Mouse (Mus musculus) limb, embryonic 12.5 days (tissue): ENCODE results near the gene Bud13. TPM values are rescaled to one million over a fixed set of nuclear protein-coding genes. Genes with fewer than 3 reads are reported as not detected.
A peak's percentile ranks its signal among the peaks of the same experiment; 100 is the strongest.

Source experiments
- ATAC-seq: fragments of 200-750 bp; cut with Nextera tagmentation; 2 replicates; pipeline ENCODE4 v1.8.0; 2017; ENCODE audit warnings: low read depth, moderate TSS enrichment; ENCODE audit not compliant: insufficient number of reproducible peaks, insufficient read depth, low FRiP score, low TSS enrichment
- H3K27ac ChIP-seq: fragments of 300-500 bp; sonication (generic); 2 replicates; pipeline ENCODE4 v1.5.1; 2016; ENCODE audit warnings: mild to moderate bottlenecking, moderate library complexity
- H3K27me3 ChIP-seq: fragments of 300-500 bp; sonication (generic); 2 replicates; pipeline ENCODE4 v1.6.1; 2016; ENCODE audit warnings: mild to moderate bottlenecking, moderate library complexity
- H3K36me3 ChIP-seq: fragments of 300-500 bp; sonication (generic); 2 replicates; pipeline ENCODE4 v1.6.1; 2016; ENCODE audit warnings: mild to moderate bottlenecking, moderate library complexity
- H3K4me1 ChIP-seq: fragments of 300-500 bp; sonication (generic); replicated peaks from 2 replicates; pipeline ENCODE4 v1.6.1; 2016
- H3K4me2 ChIP-seq: fragments of 300-500 bp; sonication (generic); 2 replicates; pipeline ENCODE4 v1.6.1; 2016; ENCODE audit warnings: mild to moderate bottlenecking, moderate library complexity
- H3K4me3 ChIP-seq: fragments of 300-500 bp; sonication (generic); replicated peaks from 2 replicates; pipeline ENCODE4 v1.5.1; 2016; ENCODE audit warnings: mild to moderate bottlenecking
- H3K9ac ChIP-seq: fragments of 300-500 bp; sonication (generic); replicated peaks from 2 replicates; pipeline ENCODE4 v1.6.1; 2016; ENCODE audit warnings: mild to moderate bottlenecking, moderate library complexity
- H3K9me3 ChIP-seq: fragments of 300-500 bp; sonication (generic); 2 replicates; pipeline ENCODE4 v1.6.1; 2016; ENCODE audit warnings: mild to moderate bottlenecking, moderate library complexity
- WGBS: fragments of 180-500 bp; shearing (Covaris S2); methylation state at CpG from one replicate; pipeline ENCODE4 v1.1.7; 2016; 5-methylcytosine and 5-hydroxymethylcytosine counted together
- polyA plus RNA-seq: library from polyadenylated mRNA; unstranded; fragments of >200 nt; fragmentation: Nextera tagmentation; extraction: Ambion mirVana; gene quantifications from 2 replicates; pipeline ENCODE4 v1.2.1, GENCODE M21; 2016

The Bud13 gene
- polyA plus RNA-seq = 35.6 and 36.8 TPM in 2 replicates

DNA sequence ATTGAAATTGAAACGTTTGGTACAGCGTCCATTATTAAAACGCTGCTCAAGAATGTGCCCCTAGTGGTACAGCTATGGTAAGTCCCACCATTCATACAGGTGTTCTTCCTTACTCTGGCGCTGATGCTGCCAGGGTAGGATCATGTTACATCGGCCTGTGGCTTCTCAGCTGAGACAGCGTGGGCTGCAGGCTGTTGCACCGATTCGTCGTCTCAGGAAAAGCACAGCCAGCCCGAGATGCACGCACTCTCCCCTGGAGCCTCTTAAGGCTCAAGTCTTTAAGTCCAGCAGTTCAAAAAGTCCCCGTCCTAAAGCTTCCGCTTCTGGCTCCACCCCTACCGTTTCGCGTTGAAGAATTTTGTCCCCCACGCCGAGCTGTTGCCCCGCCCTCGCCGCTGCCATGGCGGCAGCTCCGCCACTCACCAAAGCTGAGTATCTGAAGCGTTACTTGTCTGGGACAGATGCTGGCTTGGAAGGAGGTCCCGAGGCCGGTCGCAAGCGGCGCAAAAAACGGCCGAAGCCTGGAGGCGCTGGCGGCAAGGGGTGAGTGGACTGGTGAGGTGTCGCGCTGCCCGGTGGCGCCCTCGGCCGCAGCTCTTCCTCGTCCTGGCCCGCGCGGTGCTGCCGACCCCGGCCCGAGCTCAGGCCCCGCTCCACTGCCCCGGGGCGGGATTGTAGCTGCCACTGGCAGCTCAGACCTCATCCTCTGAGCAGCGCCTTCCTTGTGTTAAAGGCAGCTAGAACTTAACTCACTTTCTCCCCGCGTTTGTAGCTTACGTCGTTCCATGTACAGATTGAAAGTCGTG lies at the start of gene Bud13:
Bud13 (plus strand) TSS at position 378 of the 806 bp plus-strand sequence.
- peak; percentile 92 for ATAC-seq
- Histone ChIP-seq H3K36me3 (peaks cover 61% of the 10 kb centered on the region), H3K27ac (peak within 1 kb of the TSS; percentile 91), H3K9ac (peak within 1 kb of the TSS; percentile 93), H3K27me3 (no peaks in the 10 kb centered on the region), H3K4me2 (peak within 1 kb of the TSS; percentile 69), H3K4me3 (peak within 1 kb of the TSS; percentile 87), H3K4me1 (peaks cover 17% of the 10 kb centered on the region), H3K9me3 (no peaks in the 10 kb centered on the region)
- WGBS = under 1% methylated on average over 55 of the region's 55 CpGs

DNA sequence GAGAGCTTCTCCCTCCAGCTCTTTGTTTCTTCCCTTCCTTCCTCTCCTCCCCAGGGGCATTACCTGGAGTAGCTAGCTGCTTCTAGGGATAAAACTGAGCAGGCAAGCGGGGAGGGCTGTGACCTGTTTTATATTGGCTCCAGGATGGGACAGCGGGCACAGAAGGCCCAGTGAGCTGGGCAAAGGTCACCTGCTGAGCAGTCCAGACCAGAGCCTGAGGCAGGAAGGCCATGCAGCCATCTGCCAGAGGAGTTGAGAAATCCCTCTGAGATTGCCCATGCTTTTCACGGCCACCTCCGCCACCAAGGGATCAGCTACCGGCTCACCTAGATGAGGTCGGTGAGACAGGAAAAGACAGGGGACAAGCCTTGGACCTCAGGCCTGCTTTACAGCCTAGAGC lies 47.6 kb upstream of the Bud13 start:
- Histone ChIP-seq H3K4me3 (no peak overlapping the region), H3K9ac (no peak overlapping the region), H3K36me3 (no peaks in the 10 kb centered on the region), H3K4me1 (peaks cover 6% of the 10 kb centered on the region), H3K27me3 (peaks cover 5% of the 10 kb centered on the region; the same call in 1 of the 2 replicates), H3K4me2 (no peak overlapping the region), H3K9me3 (no peaks in the 10 kb centered on the region), H3K27ac (no peak overlapping the region)
- no peak for ATAC-seq
- WGBS = 83% methylated on average over 6 of the region's 6 CpGs

DNA sequence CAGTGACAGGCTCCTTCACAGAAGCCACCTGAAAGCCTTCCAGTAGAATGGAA lies 47.4 kb upstream of the Bud13 start, which contains the start of gene Apoc3:
Apoc3 (minus strand) TSS at position 41 of the 53 bp plus-strand sequence.
- no peaks in the 10 kb centered on the region for H3K9me3 ChIP-seq
- no peak for ATAC-seq
- H3K27me3 ChIP-seq = peaks cover 5% of the 10 kb centered on the region; the same call in 1 of the 2 replicates
- H3K27ac ChIP-seq = no peak within 1 kb of the TSS
- H3K4me2 ChIP-seq = no peak within 1 kb of the TSS
- peaks cover 4% of the 10 kb centered on the region for H3K4me1 ChIP-seq
- H3K9ac ChIP-seq = no peak within 1 kb of the TSS; the same call in 1 of the 2 replicates
- no peaks in the 10 kb centered on the region for H3K36me3 ChIP-seq
- no peak within 1 kb of the TSS for H3K4me3 ChIP-seq

DNA sequence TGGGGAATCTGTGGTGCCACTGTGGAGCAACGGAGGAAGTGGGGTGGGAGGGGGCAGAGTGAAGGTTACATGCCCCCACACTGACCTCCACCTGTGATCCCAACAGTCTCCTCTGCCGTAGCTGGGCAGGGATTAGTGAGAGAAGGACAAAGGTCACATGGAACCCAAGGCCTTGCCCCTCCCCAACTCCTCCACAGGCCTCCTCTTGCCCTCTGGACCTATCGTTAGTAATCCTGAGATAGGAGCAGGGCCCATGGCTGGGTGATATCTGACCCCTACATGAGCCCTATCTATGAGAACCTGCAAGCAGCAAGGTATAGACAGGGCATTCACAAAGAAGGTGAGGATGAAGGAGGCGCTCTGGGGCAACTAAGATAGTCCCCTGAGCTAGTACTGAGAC lies 47.2 kb upstream of the Bud13 start:
- WGBS = 53% methylated on average over 4 of the region's 4 CpGs
- Histone ChIP-seq H3K27me3 (peaks cover 5% of the 10 kb centered on the region; the same call in 1 of the 2 replicates), H3K4me3 (no peak overlapping the region), H3K36me3 (no peaks in the 10 kb centered on the region), H3K9ac (no peak overlapping the region), H3K4me1 (peaks cover 2% of the 10 kb centered on the region), H3K27ac (no peak overlapping the region), H3K4me2 (no peak overlapping the region), H3K9me3 (no peaks in the 10 kb centered on the region)
- no peak for ATAC-seq

DNA sequence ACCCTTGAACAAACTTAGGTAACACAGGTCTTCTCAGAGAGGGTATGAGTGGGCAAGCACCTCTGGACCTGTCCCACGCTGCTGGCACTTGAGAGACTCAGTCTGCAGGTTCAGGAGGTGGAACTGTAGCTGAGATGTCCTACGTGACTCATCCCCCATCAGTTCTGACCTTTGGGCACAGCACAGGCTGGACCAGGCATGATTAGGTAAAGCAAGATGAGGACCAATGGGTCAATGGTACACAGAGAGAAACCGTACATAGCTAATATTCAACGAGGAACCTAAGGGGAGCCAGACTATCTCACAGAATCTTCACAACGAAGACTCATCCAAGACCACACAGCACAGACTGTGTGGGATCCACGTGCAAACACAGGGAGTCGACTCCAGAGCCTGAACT lies 44.0 kb upstream of the Bud13 start:
- no peaks in the 10 kb centered on the region for H3K36me3 ChIP-seq

DNA sequence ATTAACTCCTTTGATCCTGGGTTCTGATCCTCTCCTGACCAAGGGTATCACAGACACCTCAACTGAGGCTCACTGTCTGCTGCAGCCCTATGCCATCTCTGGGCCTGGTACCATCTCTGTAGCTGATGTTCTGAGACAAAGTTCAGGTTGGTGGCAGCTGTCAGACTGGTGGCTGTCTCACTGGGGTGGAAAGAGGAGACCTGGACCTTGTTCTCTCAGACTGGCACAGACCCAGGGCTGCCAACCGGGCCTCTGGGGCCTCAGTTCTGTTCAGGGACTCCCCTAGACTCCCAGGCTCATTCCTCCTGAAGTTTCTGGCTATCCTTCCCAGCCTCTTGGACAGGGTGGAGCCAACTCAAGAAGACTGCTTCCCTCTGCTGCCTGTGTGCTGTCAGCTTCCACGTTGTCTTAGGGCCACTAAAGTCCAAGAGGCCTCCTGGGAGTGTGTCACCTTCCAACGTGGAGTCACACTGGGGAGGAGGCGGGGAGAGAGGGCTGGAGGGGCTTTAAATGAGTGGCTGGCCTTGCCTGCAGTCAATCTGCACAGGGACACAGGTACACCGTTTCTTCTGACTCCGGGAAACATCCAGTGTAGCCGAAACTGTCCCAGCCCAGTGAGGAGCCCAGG lies 42.2 kb upstream of the Bud13 start, which contains the start of gene Apoa4:
Apoa4 (plus strand) TSS at position 171 of the 628 bp plus-strand sequence.
- 65% methylated on average over 7 of the region's 7 CpGs for WGBS

More for the DNA sequence above, 44.0 kb upstream of the Bud13 start:
- WGBS = 86% methylated on average over 7 of the region's 7 CpGs
- no peaks in the 10 kb centered on the region for H3K9me3 ChIP-seq
- no peak overlapping the region for H3K27ac ChIP-seq
- no peaks in the 10 kb centered on the region; the same call in 1 of the 2 replicates for H3K27me3 ChIP-seq
- no peak overlapping the region for H3K4me3 ChIP-seq
- H3K4me1 ChIP-seq = peaks cover 4% of the 10 kb centered on the region; the same call in 1 of the 2 replicates
- H3K4me2 ChIP-seq = no peak overlapping the region
- ATAC-seq = no peak
- H3K9ac ChIP-seq = no peak overlapping the region

DNA sequence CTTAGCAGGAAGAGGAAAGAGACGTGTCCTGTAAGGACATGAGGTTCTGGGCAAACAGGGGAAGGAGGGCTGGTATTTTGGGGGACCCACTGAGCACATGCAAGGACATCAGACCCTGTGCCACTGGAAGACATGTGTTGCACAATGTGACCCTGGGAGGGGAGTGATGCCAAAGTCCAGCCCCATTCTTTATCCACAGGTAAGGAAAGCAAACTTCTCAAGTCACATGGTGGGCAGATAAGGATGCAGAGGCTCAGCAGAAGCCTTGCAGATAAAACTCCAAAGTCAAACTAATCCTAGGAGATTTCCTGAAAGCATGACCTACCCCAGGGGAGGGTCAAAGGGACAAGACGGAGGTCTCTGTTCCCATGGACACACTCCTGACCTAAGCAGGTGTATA lies 41.0 kb upstream of the Bud13 start:
- Histone ChIP-seq H3K36me3 (no peaks in the 10 kb centered on the region), H3K9ac (no peak overlapping the region), H3K27ac (no peak overlapping the region), H3K9me3 (no peaks in the 10 kb centered on the region), H3K4me3 (no peak overlapping the region), H3K4me1 (peaks cover 4% of the 10 kb centered on the region; the same call in 1 of the 2 replicates), H3K27me3 (no peaks in the 10 kb centered on the region), H3K4me2 (no peak overlapping the region)
- WGBS = 83% methylated on average over 2 of the region's 2 CpGs
- ATAC-seq = no peak

More for the DNA sequence above, 42.2 kb upstream of the Bud13 start, which contains the start of gene Apoa4:
- H3K4me1 ChIP-seq = peaks cover 4% of the 10 kb centered on the region; the same call in 1 of the 2 replicates
- no peaks in the 10 kb centered on the region for H3K36me3 ChIP-seq
- no peak within 1 kb of the TSS for H3K4me3 ChIP-seq
- ATAC-seq = no peak
- H3K27me3 ChIP-seq = no peaks in the 10 kb centered on the region
- H3K4me2 ChIP-seq = no peak within 1 kb of the TSS
- no peak within 1 kb of the TSS for H3K9ac ChIP-seq
- H3K27ac ChIP-seq = no peak within 1 kb of the TSS
- no peaks in the 10 kb centered on the region for H3K9me3 ChIP-seq

DNA sequence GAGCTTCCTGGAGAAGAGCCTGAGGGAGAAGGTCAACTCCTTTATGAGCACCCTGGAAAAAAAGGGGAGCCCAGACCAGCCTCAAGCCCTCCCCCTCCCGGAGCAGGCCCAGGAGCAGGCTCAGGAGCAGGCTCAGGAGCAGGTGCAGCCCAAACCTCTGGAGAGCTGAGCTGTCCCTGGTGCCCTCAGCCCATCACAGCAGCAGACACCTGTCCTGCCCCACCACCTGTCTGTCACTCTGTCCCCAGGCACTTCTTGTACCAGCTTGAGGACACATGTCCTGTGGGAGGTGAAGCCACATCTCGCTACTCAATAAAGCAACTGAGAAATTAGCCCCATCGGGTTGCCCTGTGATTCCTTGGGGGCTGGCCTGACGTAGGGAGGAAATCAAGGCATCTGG lies 39.7 kb upstream of the Bud13 start:
- WGBS = 67% methylated on average over 4 of the region's 4 CpGs
- Histone ChIP-seq H3K4me2 (no peak overlapping the region; the same call in 1 of the 2 replicates), H3K27ac (no peak overlapping the region), H3K27me3 (peaks cover 4% of the 10 kb centered on the region; the same call in 1 of the 2 replicates), H3K4me1 (peaks cover 4% of the 10 kb centered on the region; the same call in 1 of the 2 replicates), H3K9ac (no peak overlapping the region), H3K9me3 (no peaks in the 10 kb centered on the region), H3K36me3 (no peaks in the 10 kb centered on the region), H3K4me3 (no peak overlapping the region)
- ATAC-seq = no peak

DNA sequence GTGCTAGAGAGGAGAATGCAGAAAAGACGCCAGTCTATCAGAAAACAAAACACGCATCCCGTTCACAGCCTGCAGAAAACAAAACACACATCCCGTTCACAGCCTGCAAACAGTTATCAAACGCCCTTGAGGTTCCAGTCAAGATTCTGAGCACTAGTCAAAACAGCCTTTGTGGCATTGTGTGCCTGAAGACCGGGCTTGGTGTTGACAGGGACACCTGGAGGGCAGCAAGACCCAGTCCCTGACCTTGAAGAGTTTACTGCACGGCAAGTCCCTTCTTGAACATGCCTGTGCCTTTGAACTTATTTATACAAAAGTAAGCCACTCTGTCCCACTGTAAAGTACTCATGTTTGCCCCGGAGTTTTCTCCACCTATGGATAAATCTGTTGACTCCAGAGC lies 39.2 kb upstream of the Bud13 start:
- Histone ChIP-seq H3K36me3 (no peaks in the 10 kb centered on the region), H3K9me3 (no peaks in the 10 kb centered on the region), H3K27ac (no peak overlapping the region), H3K4me2 (no peak overlapping the region; the same call in 1 of the 2 replicates), H3K9ac (no peak overlapping the region), H3K4me3 (no peak overlapping the region), H3K4me1 (peaks cover 4% of the 10 kb centered on the region; the same call in 1 of the 2 replicates), H3K27me3 (peaks cover 8% of the 10 kb centered on the region; the same call in 1 of the 2 replicates)
- ATAC-seq = no peak
- 61% methylated on average over 8 of the region's 8 CpGs for WGBS

DNA sequence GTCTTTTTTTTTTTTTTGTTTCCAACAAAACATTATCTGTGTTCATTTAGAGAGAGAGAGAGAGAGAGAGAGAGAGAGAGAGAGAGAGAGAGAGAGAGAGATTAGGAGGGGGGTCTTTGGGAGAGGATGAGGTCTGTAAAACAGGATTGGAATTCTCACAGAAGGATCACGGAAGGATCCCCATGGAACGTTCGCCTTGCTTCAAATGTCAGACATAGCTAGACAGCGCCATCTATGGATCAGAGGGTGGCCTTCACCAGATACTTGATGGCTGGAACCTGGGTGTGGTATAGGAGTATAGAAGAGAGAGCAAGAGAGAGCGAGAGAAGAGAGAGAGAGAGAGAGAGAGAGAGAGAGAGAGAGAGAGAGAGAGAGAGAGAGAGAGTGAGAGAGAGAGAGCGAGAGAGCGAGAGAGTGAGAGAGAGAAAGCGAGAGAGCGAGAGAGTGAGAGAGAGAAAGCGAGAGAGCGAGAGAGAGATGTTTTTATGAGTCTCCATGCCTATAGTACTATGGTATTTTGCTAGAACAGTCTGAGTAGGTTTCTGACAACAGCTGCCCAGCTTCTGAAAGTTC lies 36.0 kb upstream of the Bud13 start:
- Histone ChIP-seq H3K9ac (no peak overlapping the region), H3K27me3 (peaks cover 8% of the 10 kb centered on the region; the same call in 1 of the 2 replicates), H3K4me3 (no peak overlapping the region), H3K4me1 (peaks cover 4% of the 10 kb centered on the region; the same call in 1 of the 2 replicates), H3K9me3 (no peaks in the 10 kb centered on the region), H3K4me2 (peak overlapping the region; percentile 30), H3K27ac (no peak overlapping the region), H3K36me3 (no peaks in the 10 kb centered on the region)
- ATAC-seq = no peak; the same call in 1 of the 2 replicates
- WGBS = 23% methylated on average over 11 of the region's 11 CpGs

DNA sequence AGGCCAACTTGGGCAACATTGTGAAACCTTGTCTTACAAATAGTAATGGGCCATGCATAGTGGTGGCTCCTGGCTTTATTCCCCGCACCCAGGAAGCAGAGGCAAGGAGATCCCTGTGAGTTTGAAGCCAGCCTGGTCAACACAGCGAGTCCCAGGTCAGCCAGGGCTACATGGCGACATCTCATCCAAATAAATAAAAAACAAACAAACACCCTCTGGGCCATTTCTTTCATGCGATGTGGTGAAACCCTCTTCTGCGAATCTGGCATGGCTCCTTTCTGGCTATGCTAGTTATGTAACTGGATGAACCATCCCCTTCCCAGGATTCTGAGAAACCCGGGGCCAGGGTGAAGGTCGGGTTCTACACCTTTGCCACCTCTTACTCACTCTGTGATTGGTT lies 26.6 kb upstream of the Bud13 start:
- Histone ChIP-seq H3K4me3 (no peak overlapping the region), H3K36me3 (no peaks in the 10 kb centered on the region), H3K4me1 (no peaks in the 10 kb centered on the region), H3K9ac (no peak overlapping the region), H3K27ac (no peak overlapping the region), H3K4me2 (no peak overlapping the region), H3K9me3 (no peaks in the 10 kb centered on the region), H3K27me3 (peaks cover 2% of the 10 kb centered on the region; the same call in 1 of the 2 replicates)
- 83% methylated on average over 7 of the region's 7 CpGs for WGBS
- ATAC-seq = no peak
